Mouse (Mus musculus): ENCODE data around the gene Upf1.

Upf1 gene

DNA sequence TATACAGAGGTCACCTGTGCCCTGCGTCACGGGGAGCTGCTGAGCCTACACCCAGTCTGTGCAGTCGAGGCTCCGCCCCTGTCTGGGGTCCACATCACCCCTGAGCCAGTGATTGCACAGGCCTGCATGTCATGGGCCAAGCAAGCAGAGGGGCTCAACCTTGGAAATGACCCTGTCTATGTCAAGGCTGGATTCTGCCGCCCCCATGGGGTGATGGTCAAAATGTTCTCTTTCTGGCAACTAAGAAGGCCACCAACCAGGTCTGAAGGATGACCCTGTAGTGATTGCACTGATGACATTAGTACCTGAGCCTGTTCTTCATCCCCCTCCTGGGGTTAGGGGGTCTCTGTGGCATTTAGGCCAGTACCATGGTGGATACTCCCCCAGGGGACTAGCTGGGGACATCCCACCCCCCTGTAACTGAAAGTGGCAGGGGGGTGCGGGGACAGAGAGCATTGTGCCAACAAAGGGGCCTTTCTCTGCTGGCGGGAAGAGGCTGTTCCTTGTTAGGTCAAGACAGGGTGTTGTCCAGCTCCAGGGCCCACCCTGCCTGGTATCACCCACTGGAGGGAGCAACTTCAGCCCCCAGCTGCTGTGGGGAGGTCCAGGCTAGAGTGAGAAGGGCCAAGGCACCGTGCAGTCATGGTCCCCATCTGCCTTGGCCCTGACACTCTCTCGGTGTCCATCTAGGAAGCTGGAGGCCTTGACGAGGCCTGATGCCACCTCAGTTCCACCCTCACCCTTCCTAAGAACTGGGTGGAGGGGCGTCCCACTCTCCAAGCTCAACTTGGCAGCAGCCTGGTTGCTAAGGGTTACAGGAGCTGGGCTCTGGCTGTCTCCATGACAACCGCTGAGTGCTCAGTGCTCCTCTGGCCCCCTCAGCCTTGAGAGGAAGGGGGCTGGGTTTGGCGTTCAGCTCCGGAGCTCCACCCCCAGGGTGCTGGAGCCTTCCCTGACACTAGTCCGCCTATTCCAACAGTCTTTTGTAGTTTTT lies 36.3 kb downstream of the Upf1 start:
- DNase-seq: peak; percentile 95

DNA sequence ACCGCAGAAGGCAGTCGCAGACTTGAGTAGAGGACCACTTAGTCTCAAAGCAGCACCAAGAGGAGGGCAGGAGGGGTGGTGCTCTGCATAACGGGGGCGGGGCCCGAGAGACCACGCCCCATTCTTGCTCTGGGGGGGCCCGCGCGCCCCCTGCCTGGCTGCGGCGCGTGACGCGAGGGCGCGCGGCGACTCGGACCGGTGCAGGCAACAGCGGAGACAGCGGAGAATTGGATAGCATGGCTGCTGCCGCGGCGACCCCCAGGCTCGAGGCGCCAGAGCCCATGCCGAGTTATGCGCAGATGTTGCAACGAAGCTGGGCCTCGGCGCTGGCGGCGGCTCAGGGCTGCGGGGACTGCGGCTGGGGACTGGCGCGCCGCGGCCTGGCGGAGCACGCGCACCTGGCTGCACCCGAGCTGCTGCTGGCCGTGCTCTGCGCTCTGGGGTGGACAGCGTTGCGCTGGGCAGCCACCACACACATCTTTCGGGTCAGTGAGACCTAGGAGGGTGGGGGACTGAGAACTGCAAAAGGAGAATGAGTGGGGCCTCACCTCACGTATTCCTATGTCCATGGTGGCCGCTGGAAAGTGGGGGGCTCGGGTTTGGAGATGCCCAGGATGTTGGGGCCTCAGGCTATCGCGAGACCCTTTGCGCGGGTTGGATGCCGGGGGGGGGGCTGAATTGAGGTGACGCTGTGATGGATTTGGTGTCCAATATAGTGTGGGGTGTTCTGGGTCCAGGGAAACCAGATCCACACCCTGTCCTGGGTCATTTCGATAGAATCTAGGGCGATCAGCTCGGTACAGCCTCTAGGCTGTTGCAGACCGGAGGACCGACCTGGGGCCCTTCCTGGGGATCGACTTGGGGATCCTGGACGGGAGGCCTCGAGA lies 37.2 kb downstream of the Upf1 start, which contains the start of gene Cers1:
Cers1 (plus strand) TSS at position 152 of the 887 bp plus-strand sequence.
- peak; percentile 88 for DNase-seq

DNA sequence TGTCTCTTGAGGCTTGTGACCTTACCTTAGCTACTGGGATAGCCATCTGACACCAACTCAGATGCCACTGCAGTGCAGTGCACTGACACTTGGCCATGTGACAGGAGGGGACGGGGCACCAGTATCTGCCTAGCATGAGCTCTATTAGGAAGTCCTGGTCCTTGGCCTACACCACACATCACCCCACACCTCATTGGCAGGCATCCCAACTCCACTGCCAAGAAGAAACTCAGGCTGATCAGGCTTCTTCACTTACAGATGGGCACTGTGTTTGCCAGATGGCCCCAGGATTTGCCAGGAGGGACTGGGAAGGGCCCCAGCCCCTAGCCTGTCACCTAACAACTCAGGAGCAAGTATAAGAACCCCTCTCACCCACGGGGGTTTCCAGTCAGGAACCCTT lies 39.7 kb downstream of the Upf1 start:
- no peak for DNase-seq

DNA sequence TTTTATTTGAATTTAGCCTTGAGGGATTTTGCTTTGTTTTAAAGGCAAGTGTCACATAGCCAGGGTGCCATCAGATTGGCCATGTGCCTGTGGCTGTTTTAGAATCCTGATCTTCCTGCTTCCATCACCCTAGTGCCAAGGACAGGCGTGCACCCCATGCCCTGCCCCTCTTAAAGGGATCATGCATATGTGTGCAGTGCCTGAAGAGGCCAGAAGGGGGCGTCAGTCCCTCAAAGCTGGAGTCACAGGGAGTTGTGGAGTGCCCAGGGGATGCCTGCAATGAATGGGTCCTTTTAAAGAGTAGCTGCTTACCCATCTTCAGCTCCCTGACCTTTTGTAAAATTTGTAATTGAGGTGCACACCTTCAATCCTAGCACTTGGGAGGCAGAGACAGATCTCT lies 43.8 kb downstream of the Upf1 start:
- DNase-seq: no peak

DNA sequence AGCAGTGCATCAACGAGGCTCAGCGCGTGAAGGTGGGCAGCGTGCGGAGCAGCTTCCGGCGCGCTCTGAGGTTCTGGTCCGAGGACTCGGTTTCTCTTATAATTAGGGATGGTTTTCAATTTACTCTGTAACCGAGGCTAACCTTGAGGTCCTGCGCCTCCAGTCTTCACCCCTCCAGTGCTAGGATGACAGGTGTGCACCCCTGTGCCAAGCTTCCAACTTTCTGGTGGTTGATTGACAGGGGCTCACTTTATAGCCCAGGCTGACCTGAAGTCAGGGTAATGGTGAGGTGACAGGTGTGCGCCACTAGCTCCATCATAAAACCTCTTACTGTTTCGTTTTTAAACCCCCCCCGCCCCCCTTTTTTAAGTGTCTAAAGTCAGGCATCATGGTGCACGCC lies 50.2 kb downstream of the Upf1 start:
- no peak for DNase-seq

DNA sequence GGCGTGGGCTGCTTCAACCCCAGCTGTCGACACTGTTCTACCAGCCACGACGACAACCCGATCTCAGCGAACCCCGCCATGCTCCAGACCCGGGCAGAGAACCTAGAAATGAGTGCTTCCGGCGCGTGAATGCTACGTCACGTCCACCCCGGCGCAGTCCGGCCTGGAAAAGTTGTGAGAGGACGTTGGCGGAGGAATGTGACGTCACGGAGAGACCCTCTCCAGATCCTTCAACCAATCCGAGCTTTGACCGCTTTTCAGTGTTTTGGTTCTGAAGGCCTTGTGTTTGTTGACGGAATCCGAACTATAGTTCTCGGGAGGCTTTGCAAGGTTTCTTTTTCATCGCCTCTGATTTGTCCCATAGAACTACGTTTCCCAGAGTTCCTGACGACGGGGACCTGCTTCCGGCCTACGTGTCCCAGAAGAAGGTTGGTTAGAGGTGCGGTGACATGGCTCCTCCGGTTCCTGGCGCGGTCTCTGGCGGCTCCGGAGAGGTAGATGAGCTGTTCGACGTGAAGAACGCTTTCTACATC lies 50.7 kb downstream of the Upf1 start, which contains the start of the genes Ddx49 and Cope:
Ddx49 (minus strand) TSS at position 132 of the 533 bp plus-strand sequence.
Cope (plus strand) TSS at position 161 of the 533 bp plus-strand sequence.
- peak; percentile 94 for DNase-seq

DNA sequence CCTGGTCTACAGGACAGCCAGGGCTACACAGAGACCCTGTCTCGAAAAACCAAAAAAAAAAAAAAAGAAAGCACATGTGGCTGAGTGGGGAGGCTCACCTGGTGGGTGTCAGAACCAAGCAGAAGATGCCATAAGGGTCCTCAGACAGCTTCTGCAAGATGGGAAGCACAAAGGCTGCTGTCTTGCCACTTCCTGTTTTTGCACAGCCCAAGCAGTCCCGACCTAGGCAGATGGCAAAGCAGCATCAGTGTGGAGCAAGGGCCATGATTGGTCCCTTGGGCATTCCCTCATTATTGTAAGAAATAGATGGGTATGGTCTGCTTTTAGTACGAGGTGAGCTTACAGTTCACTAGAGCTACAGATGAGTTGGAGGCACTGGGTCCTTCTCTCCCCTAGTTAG lies 52.2 kb downstream of the Upf1 start:
- no peak for DNase-seq

DNA sequence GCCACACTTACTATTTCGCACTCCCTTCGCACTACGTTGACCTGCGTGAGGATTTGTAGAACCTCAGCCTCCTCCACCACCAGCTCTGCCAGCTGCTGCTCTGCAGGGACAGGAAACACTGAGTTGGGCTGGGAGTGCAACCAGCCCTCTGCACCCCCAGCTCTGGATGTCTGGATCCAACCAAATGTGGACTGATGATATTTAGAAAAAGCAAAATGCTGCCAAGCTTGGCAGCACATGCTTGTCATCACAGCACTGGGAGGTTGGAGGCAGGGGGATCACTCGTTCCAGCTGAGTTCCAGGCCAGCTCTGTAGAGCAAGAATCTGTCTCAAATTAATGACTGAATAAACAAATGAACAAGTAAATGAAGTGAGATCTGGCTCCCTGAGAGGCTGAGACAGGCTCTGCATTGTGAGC lies 59.1 kb downstream of the Upf1 start:
- peak; percentile 80 for DNase-seq

DNA sequence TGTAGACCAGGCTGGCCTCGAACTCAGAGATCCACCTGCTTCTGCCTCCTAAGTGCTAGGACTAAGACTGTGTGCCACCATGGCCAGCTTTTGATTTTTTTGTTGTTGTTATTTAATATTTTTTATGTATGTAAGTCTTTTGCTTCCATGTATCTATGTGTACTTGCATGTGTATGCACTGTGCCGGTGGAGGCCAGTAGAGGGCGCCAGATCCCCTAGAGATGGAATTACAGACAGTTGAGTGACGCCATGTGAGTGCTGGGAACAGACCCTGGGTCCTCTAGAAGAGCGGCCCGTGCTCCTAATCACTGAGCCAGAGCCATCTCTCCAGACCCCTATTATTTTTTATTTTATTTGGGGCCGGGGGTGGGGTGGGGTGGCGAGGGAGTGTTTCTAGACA lies 66.3 kb downstream of the Upf1 start:
- no peak for DNase-seq

DNA sequence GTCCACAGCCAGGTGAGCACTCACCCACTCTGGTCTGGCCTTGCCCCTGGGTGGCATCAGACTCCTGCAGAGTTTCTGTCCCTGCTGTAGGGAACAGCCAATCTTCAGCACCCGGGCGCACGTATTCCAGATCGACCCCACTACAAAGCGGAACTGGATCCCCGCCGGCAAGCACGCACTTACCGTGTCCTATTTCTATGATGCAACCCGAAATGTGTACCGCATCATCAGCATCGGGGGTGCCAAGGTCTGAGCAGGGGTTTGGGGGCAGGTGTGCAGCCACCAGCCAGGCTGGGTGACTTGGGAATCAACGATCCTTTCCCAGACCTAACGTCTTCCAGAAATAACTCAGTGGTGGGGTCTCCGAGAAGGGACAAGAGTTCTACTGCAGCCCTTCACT lies 67.8 kb downstream of the Upf1 start:
- DNase-seq: no peak

DNA sequence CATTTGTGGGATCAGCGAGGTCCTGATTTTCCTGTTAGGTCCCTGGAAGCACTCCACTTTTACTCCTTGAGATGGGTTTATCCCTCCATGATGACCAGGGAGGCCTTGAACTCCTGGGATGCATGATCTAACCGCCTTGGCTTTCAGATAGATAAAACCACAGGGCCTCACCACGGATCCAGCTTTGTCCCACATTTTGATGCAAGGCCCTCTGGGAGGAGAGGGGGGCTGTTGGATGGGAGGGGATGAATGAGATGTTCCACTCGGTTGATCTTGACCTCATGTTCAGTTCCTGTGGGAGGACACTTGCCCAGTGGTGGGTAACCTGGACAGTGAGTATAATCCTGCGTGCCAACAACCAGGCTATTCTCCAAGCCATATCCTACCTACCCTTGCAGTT lies 68.7 kb downstream of the Upf1 start:
- DNase-seq: no peak

DNA sequence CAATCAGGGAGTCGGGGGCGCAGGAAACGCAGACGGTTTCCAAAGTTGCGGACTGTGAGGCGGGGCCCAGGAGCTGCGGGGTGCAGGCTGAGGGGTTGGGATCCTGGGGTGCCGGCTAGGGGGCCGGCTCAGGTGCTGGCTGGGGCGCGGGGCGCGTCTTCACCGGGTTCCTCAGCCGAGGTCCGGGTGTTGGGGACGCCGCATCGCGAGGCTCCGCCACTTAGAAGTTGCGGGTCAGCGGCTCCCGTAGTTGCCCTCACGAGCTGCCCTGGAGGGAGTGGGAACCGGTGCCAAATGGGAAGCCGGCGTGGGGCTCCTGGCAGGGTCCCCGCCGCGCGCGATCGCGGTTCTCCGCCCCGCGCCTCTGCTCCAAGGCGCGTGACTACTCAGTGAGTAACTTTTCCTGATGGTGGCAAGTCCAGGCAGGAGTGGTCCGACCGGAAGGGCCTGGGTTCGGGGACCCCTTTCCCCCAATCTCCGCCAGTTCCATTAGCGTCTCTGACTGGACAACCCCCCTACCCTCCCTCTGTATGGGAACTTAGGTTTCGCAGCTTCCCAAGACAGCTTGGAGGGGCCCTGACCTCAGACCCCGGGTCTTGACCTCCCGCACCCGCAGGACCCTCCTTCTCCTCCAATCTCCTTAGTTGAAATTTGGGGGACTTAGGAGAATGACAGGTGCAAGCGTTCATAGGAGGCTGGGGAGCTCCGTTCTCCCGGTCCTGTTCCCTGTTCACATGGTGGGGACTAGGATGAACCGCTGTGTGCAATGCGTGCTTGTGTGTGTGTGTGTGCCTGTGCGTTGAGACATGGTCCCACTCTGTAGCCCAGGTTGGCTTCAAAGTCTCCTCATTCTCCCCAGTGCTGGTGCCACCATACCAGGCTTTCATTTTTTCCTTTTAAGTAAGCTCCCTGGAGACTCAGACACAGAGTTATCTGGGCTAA lies 69.7 kb downstream of the Upf1 start:
- DNase-seq: no peak

DNA sequence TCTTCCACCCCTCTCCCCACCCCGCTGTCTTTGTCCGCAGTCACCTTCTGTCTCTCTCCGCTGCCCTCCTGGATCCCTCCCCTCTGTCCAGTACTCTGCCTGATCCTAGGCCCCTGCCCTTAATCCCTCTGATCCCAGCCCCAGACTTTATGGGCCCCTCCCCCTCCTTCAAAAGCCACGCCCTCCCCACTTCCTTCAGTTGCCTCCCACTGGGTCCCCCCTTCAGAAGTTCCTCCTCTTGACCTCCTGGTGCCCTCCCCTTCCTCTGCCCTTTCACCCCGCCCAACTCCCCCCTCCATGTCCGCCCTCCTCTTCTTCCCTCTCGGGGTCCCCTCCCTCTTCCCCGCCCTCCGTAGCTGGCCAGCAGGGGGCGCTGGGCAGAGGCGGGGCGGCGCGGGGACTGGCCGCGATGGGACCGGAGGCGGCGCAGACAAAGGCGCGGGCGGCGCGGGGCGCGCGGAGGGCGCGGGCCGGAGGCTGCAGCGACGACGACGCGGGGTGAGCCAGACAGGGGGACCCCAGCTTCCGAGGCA lies 70.4 kb downstream of the Upf1 start, which contains the start of gene Homer3:
Homer3 (plus strand) TSS at position 225 of the 533 bp plus-strand sequence.
- peak; percentile 90 for DNase-seq
